Mouse (Mus musculus) forebrain, embryonic 14.5 days (tissue): ENCODE results near the gene Slc25a29. TPM values are rescaled to one million over a fixed set of nuclear protein-coding genes. Genes with fewer than 3 reads are reported as not detected.
A peak's percentile ranks its signal among the peaks of the same experiment; 100 is the strongest.

ENCODE experiments used
- ATAC-seq: fragments of 200-750 bp; cut with Nextera tagmentation; 2 replicates; pipeline ENCODE4 v1.8.0; 2017; ENCODE audit warnings: mild to moderate bottlenecking, moderate library complexity
- DNase-seq: peaks from one replicate; pipeline ENCODE4 v3.0.0-alpha.2; 2015; ENCODE audit warnings: low spot score
- H3K27ac ChIP-seq: fragments of 300-500 bp; sonication (generic); 2 replicates; pipeline ENCODE4 v1.5.1; 2014; ENCODE audit warnings: low read depth, mild to moderate bottlenecking, control low read depth, low read length, moderate library complexity
- H3K27me3 ChIP-seq: fragments of 300-500 bp; sonication (generic); replicated peaks from 2 replicates; pipeline ENCODE4 v1.6.1; 2014; ENCODE audit warnings: low read length, control low read depth, mixed read lengths; ENCODE audit not compliant: control insufficient read depth, insufficient read depth
- H3K36me3 ChIP-seq: fragments of 300-500 bp; sonication (generic); 2 replicates; pipeline ENCODE4 v1.6.1; 2014; ENCODE audit warnings: low read length, control low read depth; ENCODE audit not compliant: control insufficient read depth, insufficient read depth
- H3K4me1 ChIP-seq: fragments of 300-500 bp; sonication (generic); 2 replicates; pipeline ENCODE4 v1.6.1; 2014; ENCODE audit warnings: antibody characterized with exemption, low read length, control low read depth; ENCODE audit not compliant: control insufficient read depth, insufficient read depth
- H3K4me2 ChIP-seq: fragments of 300-500 bp; sonication (generic); 2 replicates; pipeline ENCODE4 v1.6.1; 2014; ENCODE audit warnings: mild to moderate bottlenecking, control low read depth, low read length
- H3K4me3 ChIP-seq: fragments of 300-500 bp; sonication (generic); 2 replicates; pipeline ENCODE4 v1.5.1; 2014; ENCODE audit warnings: low read depth, low read length, control low read depth
- H3K9ac ChIP-seq: fragments of 300-500 bp; sonication (generic); 2 replicates; pipeline ENCODE4 v1.6.1; 2014; ENCODE audit warnings: mild to moderate bottlenecking, low read length, control low read depth, moderate library complexity
- H3K9me3 ChIP-seq: fragments of 300-500 bp; sonication (generic); replicated peaks from 2 replicates; pipeline ENCODE4 v1.6.1; 2016; ENCODE audit warnings: low read length, control low read depth, mixed read lengths; ENCODE audit not compliant: control insufficient read depth
- WGBS: fragments of 180-500 bp; shearing (Covaris S2); extraction: QIAGEN DNeasy Blood & Tissue Kit; methylation state at CpG from one replicate; pipeline ENCODE4 v1.1.7; 2014; 5-methylcytosine and 5-hydroxymethylcytosine counted together
- polyA plus RNA-seq: library from polyadenylated mRNA; unstranded; fragments of >200 nt; fragmentation: Nextera tagmentation; extraction: Ambion mirVana; gene quantifications from 2 replicates; pipeline ENCODE4 v1.2.1, GENCODE M21; 2014

Gene Slc25a29
- polyA plus RNA-seq, 1 experiment from 2014 or later = 21.7 TPM

DNA sequence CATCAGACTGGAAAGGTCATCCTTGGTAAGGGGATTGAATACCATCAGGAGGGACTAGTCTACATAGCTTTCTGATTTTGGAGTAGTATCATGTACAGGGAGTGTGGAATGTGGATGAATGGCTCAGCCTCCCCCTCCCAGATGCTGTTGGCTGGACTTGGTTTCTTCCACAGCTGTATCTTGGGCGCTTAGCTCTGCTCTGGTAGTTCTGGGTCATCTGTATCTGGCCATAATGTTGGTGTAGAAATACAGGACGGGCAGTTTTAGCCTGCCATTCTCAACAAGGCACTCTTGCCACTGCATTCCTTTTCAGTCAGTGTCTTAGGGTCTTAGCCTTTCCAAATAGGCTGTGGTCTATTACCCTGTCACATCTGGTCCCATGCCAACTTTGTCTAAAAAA is 34.1 kb downstream of the Slc25a29 start:
- no peak overlapping the region for H3K4me2 ChIP-seq
- H3K4me3 ChIP-seq = no peak overlapping the region
- 73% methylated on average over 2 of the region's 2 CpGs for WGBS
- H3K9me3 ChIP-seq = no peaks in the 10 kb centered on the region
- H3K27me3 ChIP-seq = no peaks in the 10 kb centered on the region
- H3K4me1 ChIP-seq = peaks cover 11% of the 10 kb centered on the region; the same call in 1 of the 2 replicates
- ATAC-seq = no peak
- no peak overlapping the region for H3K27ac ChIP-seq
- H3K9ac ChIP-seq = no peak overlapping the region
- 0 out of 2 replicates have a peak, but pooled peaks cover 3% of the 10 kb centered on the region for H3K36me3 ChIP-seq
- no peak for DNase-seq

- peak; percentile 17 for DNase-seq
- Histone ChIP-seq H3K4me3 (peak overlapping the region; percentile 99), H3K36me3 (0 out of 2 replicates have a peak, but pooled peaks cover 3% of the 10 kb centered on the region), H3K27me3 (no peaks in the 10 kb centered on the region), H3K4me2 (peak overlapping the region; percentile 87), H3K4me1 (peaks cover 29% of the 10 kb centered on the region), H3K9ac (peak overlapping the region; percentile 89), H3K9me3 (no peaks in the 10 kb centered on the region), H3K27ac (no peak overlapping the region)
- no peak for ATAC-seq
- 18% methylated on average over 9 of the region's 9 CpGs for WGBS
Measured at GRCm38 (mm10) chr12:108794979-108795537, 40.6 kb downstream of the Slc25a29 start.

- Histone ChIP-seq H3K27ac (peak overlapping the region; percentile 98), H3K4me1 (peaks cover 29% of the 10 kb centered on the region), H3K4me2 (peak overlapping the region; percentile 87), H3K36me3 (no peaks in the 10 kb centered on the region), H3K4me3 (peak overlapping the region; percentile 99), H3K9me3 (no peaks in the 10 kb centered on the region), H3K27me3 (no peaks in the 10 kb centered on the region), H3K9ac (peak overlapping the region; percentile 89)
- peak; percentile 91 for DNase-seq
- ATAC-seq = peak; percentile 67
- under 1% methylated on average over 64 of the region's 94 CpGs for WGBS
Measured at GRCm38 (mm10) chr12:108794078-108794711, 41.5 kb downstream of the Slc25a29 start.

DNA sequence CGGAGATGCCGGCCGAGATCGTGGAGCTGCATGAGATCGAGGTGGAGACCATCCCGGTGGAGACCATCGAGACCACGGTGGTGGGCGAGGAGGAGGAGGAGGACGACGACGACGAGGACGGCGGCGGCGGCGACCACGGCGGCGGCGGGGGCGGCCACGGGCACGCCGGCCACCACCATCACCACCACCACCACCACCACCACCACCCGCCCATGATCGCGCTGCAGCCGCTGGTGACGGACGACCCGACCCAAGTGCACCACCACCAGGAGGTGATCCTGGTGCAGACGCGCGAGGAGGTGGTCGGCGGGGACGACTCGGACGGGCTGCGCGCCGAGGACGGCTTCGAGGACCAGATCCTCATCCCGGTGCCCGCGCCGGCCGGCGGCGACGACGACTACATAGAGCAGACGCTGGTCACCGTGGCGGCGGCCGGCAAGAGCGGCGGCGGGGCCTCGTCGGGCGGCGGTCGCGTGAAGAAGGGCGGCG is 42.2 kb downstream of the Slc25a29 start:
- H3K27me3 ChIP-seq = no peaks in the 10 kb centered on the region
- H3K4me1 ChIP-seq = peaks cover 29% of the 10 kb centered on the region
- ATAC-seq (no peak), DNase-seq (no peak)
- peak overlapping the region; percentile 99 for H3K4me3 ChIP-seq
- H3K4me2 ChIP-seq = peak overlapping the region; percentile 44
- peak overlapping the region; percentile 89 for H3K9ac ChIP-seq
- no peaks in the 10 kb centered on the region for H3K36me3 ChIP-seq
- H3K9me3 ChIP-seq = no peaks in the 10 kb centered on the region
- H3K27ac ChIP-seq = peak overlapping the region; percentile 98
- under 1% methylated on average over 61 of the region's 71 CpGs for WGBS

GRCm38 (mm10) chr12:108792546-108793452 is 42.9 kb downstream of the Slc25a29 start, which contains the start of gene Yy1:
Yy1 (plus strand) TSS chr12:108792973.
- peak; percentile 99 for DNase-seq
- WGBS = under 1% methylated on average over 77 of the region's 127 CpGs
- Histone ChIP-seq H3K4me3 (peak within 1 kb of the TSS; percentile 99), H3K27me3 (no peaks in the 10 kb centered on the region), H3K27ac (peak within 1 kb of the TSS; percentile 98), H3K4me2 (peak within 1 kb of the TSS; percentile 59), H3K36me3 (no peaks in the 10 kb centered on the region), H3K9me3 (no peaks in the 10 kb centered on the region), H3K9ac (peak within 1 kb of the TSS; percentile 89), H3K4me1 (peaks cover 29% of the 10 kb centered on the region)
- ATAC-seq = peak; percentile 95

GRCm38 (mm10) chr12:108792152-108792545 is 43.5 kb downstream of the Slc25a29 start:
- Histone ChIP-seq H3K9me3 (no peaks in the 10 kb centered on the region), H3K4me1 (peaks cover 29% of the 10 kb centered on the region), H3K27ac (peak overlapping the region; percentile 98), H3K36me3 (no peaks in the 10 kb centered on the region), H3K9ac (peak overlapping the region; percentile 68), H3K4me2 (peak overlapping the region; percentile 59), H3K27me3 (no peaks in the 10 kb centered on the region), H3K4me3 (peak overlapping the region; percentile 99)
- ATAC-seq (peak; percentile 29), DNase-seq (peak; percentile 86)
- under 1% methylated on average over 52 of the region's 52 CpGs for WGBS

DNA sequence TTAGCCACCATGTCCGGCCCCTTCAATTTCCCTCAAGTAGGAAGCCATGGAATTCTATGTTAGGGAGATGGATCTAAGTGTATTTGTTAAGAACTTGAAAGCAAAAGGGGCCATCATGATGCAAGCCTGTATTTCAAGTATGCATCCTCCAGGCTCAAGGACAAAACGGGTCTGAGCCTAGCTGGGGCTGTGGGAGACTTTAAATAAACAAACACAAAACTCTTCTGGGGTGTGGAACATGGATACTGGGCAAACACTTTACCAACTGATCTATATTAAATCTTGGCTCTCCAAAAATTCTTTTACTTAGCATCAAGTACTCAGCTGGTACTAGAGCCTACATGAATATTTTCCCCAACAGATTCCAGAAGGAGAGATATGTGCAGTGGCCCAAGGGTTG is 48.4 kb downstream of the Slc25a29 start:
- no peak overlapping the region for H3K4me2 ChIP-seq
- no peak for DNase-seq
- H3K9me3 ChIP-seq = 0 out of 2 replicates have a peak, but pooled peaks cover 3% of the 10 kb centered on the region
- WGBS = 92% methylated on average over 2 of the region's 2 CpGs
- H3K36me3 ChIP-seq = no peaks in the 10 kb centered on the region
- H3K27me3 ChIP-seq = no peaks in the 10 kb centered on the region
- H3K4me3 ChIP-seq = no peak overlapping the region
- H3K9ac ChIP-seq = no peak overlapping the region
- no peak for ATAC-seq
- H3K27ac ChIP-seq = no peak overlapping the region
- peaks cover 13% of the 10 kb centered on the region for H3K4me1 ChIP-seq

- WGBS = 93% methylated on average over 4 of the region's 4 CpGs
- no peak overlapping the region for H3K4me3 ChIP-seq
- H3K9me3 ChIP-seq = 0 out of 2 replicates have a peak, but pooled peaks cover 3% of the 10 kb centered on the region
- no peak for DNase-seq
- H3K36me3 ChIP-seq = 0 out of 2 replicates have a peak, but pooled peaks cover under 1% of the 10 kb centered on the region
- ATAC-seq = no peak
- no peak overlapping the region for H3K9ac ChIP-seq
- no peaks in the 10 kb centered on the region for H3K4me1 ChIP-seq
- no peaks in the 10 kb centered on the region for H3K27me3 ChIP-seq
- H3K4me2 ChIP-seq = no peak overlapping the region
- no peak overlapping the region for H3K27ac ChIP-seq
Measured at GRCm38 (mm10) chr12:108785161-108785560, 50.5 kb downstream of the Slc25a29 start.
